Mouse (Mus musculus) thymus, adult 2 months (tissue): ENCODE measurements around the gene Ext2.

Experiments used
- CTCF ChIP-seq: fragments of 200-500 bp; IDR thresholded peaks from 2 replicates; pipeline ENCODE4 v1.5.1; 2012; ENCODE audit warnings: mild to moderate bottlenecking, control low read depth, low read length, moderate library complexity, borderline replicate concordance; ENCODE audit not compliant: control insufficient read depth, poor library complexity, insufficient read depth; ENCODE audit errors: extremely low read depth
- POLR2A ChIP-seq: fragments of 200-500 bp; IDR thresholded peaks from 2 replicates; pipeline ENCODE4 v1.6.1; 2012; ENCODE audit warnings: mild to moderate bottlenecking, low read length, control low read depth, moderate library complexity; ENCODE audit not compliant: control insufficient read depth, poor library complexity, insufficient read depth; ENCODE audit errors: extremely low read depth

DNA sequence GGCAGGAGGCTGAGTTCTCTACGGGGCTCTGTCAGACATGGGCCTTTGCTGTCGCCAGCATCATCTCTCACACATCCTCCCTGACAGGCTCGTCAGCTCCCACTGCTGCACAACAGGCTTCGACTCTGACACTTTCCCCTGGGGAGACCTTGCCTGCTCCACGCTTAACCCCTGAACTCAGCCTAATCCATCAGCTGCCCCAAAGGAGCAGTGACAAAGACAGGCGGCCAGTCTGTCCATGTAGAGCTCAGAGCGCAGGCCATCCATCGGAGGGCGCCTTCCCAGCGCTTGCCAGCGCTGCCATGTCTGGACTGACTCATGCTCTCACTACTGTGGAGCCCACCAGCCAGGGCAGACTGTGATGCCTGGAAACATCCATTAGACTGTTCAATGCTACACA, 92.8 kb downstream of the Ext2 start:
- TF ChIP-seq CTCF (no peak), POLR2A (no peak)
